Mouse (Mus musculus): ENCODE results near the gene Dtnbp1. TPM values are rescaled to one million over a fixed set of nuclear protein-coding genes. Genes with fewer than 3 reads are reported as not detected.

The Dtnbp1 gene
- total RNA-seq, 2 experiments from 2014 or later, result 39.8 to 50.7 TPM

- no peak for ATAC-seq (ENCODE audit: poor library complexity, severe bottlenecking)
These were observed 1.1 kb upstream of the Dtnbp1 start for GRCm38 (mm10) chr13:45003026-45003425.

GRCm38 (mm10) chr13:45001228-45001910, 578 bp downstream of the Dtnbp1 start:
- peak; percentile 67 for ATAC-seq (ENCODE audit: poor library complexity, severe bottlenecking)

DNA sequence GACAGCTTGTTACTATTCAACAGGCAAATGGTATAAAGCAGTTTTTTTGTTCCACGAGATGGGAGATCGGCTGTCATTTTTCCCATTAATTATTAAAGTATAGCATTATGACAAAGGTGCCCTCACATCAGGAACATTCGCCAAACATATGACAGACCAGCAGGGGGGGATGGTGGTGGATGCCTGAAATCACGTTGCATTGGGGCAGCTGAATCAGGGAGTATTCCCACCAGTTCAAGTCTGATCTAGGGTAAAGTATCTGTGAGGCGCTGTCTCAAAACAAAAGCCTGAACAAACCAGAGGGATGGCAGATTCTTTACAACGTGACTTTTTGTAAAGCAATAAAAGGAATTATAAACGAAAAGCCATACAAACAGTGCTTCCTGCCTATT, 1.1 kb downstream of the Dtnbp1 start:
- peak; percentile 49 for ATAC-seq (ENCODE audit: poor library complexity, severe bottlenecking)

- ATAC-seq (ENCODE audit: poor library complexity, severe bottlenecking), result no peak
These were observed 2.7 kb downstream of the Dtnbp1 start for GRCm38 (mm10) chr13:44999211-44999610.

DNA sequence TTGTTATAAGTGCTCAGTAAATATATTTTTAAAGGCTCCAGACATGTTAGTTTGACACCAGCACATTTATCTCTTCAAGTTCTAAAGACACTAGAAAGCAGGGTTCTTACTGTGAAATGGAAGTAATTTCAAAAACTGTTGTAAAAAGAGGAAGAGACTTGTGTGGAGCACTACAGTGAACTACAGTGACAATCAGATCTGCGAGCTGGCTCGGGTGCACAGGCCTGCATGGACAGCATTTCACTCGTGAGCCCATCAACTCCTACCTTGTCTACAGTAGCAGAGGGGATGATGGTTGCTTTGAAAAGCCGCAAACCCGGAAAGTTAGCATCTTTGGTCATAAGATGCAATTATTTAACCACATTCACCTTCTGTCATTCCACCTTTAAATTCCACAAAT, 5.6 kb downstream of the Dtnbp1 start:
- peak; percentile 58 for ATAC-seq (ENCODE audit: poor library complexity, severe bottlenecking)

DNA sequence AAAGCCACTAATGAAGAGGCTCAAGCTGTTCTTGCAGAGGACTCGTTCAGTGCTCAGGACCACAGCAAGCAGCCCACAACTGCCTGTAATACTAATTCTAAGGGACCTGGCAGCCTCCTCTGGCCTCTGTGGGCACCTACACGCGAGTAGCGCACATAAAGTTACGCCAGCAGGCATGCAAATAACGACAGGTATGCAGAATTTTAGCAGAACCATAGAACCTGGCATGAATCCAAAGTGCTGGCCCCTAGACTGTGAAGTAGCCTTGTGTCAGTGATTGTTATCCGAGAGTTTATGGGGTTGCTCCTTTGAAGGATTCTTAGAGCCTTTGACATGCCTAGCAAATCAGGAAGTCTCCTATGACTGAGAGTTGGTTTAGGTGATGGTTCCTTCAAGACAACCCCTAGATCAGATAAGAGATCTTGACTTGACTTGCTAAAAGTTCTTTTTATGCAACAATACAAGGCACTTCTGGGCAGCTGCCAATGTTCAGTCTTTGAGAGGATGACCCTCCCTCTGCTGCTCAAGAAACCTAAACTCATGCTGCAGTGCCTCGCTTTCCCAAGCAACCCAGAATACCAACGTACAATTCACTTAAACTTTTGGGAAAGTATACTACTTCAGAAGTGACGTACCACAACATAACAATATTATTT, 9.3 kb downstream of the Dtnbp1 start:
- 0 out of 2 replicates have a peak, but pooled peaks have one; percentile 30 for ATAC-seq (ENCODE audit: poor library complexity, severe bottlenecking)

DNA sequence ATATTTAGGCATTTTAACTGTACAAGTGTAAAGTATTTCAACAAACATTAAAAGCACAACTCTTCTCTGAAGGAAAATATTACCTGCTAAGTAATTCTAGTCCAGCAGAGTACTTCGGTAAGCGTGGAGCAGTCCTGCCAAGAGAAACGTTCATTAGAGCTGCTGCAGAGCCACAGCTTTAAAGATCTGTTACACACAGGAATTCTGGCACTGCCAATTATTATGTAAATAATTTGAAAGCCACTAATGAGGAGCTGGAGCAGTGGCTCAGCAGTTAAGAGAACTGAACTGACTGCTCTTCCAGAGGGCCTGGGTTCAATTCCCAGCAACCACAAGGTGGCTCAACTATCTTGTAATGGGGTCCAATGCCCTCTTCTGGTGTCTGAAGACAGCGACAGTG, 10.0 kb downstream of the Dtnbp1 start:
- ATAC-seq (ENCODE audit: poor library complexity, severe bottlenecking), result no peak

DNA sequence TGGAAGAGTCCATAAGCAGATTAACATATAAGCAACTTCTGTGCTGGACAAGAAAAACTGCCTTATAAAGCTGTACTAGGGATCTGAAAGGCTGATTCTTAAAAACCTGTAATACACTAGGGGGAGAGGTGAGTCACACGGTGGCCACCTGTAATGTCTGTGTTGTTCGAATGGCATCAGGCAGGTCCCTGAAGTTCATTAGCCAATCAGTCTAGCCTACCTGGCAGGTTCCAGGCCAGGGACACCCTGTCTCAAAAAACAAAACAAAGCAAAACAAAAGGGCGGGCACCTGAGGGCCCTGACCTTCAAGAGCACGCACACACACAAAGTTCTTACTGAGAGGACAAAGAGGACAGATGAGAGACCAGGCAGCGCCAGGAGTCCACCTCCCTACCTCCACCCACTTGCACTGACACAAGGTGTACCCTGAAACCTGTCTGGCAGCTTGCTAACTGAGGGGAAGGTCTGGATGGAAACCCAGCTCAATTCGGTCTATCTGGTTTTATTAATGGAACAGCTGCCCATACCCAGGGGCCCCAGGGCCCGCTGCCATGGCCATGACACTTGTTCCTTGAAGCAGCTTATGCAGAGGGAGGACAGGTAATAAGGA, 11.8 kb downstream of the Dtnbp1 start:
- ATAC-seq (ENCODE audit: poor library complexity, severe bottlenecking), result no peak

DNA sequence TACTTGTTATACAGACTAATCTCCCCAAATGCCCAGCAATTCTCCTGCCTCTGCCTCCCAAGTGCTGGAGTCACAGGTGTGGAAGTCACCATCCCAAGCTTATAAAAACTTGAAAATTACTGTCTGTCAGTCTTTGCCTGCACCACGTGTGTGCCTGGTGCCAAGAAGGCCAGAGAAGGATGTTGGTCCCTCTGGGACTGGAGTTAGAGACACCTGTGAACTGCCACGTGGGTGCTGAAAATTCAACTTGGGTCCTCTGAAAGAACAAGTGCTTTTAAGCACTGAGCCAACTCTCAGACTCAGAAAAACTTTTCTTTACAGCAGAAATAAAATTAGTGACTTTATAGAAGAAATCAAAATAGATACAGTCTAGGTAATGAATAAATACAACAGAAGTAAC, 15.6 kb downstream of the Dtnbp1 start:
- ATAC-seq (ENCODE audit: poor library complexity, severe bottlenecking), result no peak

DNA sequence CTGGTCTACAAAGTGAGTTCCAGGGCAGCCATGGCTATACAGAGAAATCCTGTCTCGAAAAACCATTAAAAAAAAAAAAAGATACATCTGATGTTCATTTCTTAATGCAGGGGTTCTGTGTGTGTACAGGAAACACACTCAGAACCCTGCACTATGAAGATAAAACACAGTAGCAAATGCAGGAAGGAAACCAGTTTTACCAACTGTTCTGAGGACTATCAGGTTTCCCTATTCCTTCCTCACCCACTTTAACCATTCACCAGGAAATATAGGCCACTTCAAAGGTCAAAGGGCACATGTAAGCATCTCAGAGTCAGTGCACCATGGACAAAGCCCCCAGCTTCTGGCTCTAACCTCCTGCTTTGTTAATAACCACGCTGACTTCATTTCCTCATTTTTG, 16.6 kb downstream of the Dtnbp1 start:
- ATAC-seq (ENCODE audit: poor library complexity, severe bottlenecking), result no peak

DNA sequence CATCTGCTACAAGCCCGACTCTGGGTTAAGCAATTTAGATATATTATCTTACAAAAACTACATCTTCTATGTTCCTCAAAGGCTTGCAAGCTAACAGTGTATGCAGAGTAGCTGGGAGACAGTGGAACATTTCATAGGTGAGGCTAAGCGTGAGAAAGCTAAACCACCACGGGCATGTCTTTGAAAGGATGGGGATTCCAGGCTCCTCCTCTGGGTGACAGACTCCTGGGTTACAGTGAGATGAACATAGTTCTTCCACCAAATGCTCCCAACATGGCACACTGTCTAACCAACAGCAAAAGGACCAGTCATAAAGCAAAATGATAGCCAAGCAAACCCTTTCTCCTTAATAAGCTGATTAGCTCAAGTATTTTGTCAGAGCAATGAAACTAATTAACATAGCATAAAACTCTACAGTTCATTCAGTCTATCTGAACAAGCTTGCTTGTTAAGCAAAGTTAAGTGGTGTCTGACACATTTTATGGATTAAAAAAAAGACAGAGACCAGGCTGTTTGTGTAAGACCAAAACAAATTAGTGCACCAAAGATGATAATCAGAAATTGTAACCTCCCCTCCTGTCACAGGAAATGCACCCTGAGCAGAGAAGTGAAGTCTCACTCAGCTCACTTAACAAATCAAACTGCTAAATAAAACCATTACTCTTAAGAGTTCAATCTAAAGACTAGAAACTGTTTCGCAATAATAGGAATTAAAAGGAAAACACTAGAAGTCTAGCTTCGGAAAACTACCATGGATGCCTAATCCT, 18.1 kb downstream of the Dtnbp1 start:
- no peak for ATAC-seq (ENCODE audit: poor library complexity, severe bottlenecking)

DNA sequence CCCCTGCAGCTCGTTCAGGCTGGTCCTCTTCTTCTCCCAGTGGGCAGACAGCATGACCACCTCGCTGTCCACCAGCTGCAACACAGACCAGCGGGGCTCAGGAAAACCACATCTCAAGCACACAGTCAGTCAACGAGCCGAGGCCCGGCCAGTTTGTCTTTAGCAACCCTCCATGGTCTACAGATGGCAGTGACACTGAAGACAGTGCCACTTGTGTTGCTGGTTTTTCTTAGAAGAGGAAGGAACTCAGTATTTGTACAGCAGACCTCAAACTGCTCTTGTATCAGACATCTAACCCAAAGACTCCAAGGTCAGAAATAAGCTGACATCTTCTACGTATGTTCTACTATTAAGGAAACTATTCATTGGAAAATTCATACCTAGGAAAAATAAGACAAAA, 19.1 kb downstream of the Dtnbp1 start:
- ATAC-seq (ENCODE audit: poor library complexity, severe bottlenecking), result peak; percentile 72

- no peak for ATAC-seq (ENCODE audit: poor library complexity, severe bottlenecking)
These were observed 22.5 kb downstream of the Dtnbp1 start for GRCm38 (mm10) chr13:44979433-44979832.

DNA sequence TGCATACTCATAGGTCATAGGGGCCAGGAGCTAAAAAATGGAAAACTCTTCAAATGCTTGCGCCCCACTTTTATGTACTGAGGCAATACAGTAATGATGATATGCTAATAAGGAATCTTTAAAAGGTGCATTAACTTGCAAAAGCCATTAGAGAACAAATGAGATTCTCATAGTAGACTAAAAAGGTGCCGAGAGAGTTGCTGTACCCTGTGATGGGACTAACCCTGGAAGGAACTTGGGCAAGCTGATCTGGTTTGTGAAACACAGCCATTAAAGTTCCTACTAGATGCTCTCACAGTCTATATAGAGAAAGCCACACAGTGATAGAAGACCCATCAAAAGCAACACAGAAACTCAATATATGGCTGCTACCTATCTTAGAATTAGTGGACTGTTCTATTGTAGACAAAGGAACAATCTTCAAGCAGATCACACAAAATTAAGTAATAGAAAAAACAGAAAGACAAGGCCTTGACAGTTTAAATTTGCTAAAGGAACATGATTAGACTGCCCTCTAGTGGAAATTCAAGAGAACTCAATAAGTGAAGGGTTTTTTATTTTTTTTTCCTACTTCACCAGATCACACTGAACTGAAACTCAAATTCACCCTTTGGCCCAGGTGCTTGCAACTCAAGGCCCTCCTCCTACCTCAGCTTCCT, 24.3 kb downstream of the Dtnbp1 start:
- ATAC-seq (ENCODE audit: poor library complexity, severe bottlenecking), result peak; percentile 41; the same call in 1 of the 2 replicates

DNA sequence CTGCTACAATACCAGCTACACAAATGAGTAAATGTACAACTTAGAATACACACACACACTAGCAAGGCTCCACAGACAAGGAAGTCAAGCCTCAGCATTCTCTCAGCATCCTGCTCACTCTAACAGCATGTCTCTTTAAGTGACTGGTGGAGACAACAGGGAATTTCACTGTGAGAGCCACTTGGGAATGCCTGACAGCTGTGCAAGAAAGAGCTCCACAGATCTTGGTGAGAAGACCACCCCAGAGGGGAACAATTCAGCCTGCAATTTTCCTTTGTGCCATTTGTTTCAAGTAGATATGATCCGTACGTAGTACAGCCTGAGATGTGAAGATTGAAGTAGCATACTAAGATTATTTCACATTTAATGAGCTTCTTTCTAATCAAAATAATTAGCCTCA, 24.9 kb downstream of the Dtnbp1 start:
- ATAC-seq (ENCODE audit: poor library complexity, severe bottlenecking), result no peak

DNA sequence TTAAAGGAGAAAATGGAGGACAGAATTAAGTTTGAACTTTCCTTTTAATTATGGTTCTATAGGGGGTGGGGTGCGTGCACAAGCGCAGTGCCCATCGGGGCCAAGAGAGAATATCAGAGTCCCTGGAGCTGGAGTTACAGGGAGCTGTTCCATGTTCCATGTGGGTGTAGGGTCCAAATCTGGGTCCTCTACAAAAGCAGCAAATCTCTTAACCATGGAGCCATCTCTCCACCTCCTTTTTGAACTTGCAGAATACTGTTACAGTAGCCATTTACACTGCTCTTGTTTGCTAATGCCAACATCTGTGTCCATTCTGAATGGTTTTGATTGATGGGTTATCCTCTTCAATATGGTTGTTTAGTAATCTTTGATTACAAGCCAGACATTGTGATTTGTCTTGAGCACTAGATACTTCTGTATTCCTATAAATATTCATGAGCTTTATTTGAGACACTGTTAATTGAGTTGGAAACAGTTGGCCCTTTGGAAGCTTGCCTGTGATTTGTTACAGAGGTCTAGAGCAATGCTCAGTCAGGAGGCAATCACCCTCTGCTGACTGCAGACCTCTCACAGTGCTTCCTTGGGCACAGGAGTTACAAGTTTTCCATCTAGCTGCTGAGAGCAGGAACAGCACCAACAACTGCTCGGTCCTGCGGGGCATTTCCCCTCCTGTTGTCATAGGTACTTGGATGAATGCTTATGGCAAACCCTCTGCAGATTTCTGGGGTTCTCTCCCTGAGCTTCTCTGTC, 41.2 kb downstream of the Dtnbp1 start:
- ATAC-seq (ENCODE audit: poor library complexity, severe bottlenecking), result no peak

DNA sequence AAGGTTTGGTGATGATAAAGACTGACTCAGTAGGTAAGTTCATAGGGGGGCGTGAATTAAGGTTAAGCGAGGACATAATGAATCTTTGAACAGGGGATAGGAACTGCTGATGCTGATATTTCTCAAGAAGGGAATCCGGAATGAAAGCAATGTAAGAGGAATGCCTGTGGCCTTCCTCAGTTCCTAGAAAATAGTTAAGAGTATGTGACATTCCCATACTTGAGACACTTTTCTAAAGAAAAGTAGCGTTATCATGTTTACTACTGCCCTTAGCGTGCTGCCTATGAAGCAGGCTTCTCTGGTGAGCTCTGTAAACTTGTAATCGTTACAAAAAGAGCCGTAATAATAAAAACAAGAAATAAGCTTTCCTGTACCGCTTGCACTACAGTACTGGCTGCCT, 44.9 kb downstream of the Dtnbp1 start:
- no peak for ATAC-seq (ENCODE audit: poor library complexity, severe bottlenecking)

DNA sequence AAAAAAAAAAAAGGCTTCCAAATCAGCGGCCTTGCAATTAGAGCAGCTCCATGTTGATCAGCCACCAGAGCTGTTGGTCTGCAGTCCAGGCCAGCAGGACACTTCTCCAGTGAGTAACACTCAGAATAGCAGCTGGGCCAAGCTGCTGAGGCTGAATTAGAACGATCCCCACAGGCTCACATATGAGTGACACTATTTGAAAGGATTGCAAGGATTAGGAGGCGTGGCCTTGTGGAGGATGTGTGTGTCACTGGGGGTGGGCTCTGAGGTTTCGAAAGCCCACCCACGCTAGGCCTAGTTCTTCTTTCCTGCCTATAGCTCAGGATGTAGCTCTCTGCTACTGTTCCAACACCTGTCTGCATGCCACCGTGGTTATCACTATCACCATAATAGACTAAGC, 46.2 kb downstream of the Dtnbp1 start:
- ATAC-seq (ENCODE audit: poor library complexity, severe bottlenecking), result no peak

GRCm38 (mm10) chr13:44954232-44954568, 47.7 kb downstream of the Dtnbp1 start:
- no peak for ATAC-seq (ENCODE audit: poor library complexity, severe bottlenecking)

GRCm38 (mm10) chr13:44953546-44954231, 48.3 kb downstream of the Dtnbp1 start:
- ATAC-seq (ENCODE audit: poor library complexity, severe bottlenecking), result no peak

Data from megakaryocyte, adult 5-6 weeks (primary cell).